ENCODE assay signal across 8 mouse cellular contexts in the genomic region with DNA sequence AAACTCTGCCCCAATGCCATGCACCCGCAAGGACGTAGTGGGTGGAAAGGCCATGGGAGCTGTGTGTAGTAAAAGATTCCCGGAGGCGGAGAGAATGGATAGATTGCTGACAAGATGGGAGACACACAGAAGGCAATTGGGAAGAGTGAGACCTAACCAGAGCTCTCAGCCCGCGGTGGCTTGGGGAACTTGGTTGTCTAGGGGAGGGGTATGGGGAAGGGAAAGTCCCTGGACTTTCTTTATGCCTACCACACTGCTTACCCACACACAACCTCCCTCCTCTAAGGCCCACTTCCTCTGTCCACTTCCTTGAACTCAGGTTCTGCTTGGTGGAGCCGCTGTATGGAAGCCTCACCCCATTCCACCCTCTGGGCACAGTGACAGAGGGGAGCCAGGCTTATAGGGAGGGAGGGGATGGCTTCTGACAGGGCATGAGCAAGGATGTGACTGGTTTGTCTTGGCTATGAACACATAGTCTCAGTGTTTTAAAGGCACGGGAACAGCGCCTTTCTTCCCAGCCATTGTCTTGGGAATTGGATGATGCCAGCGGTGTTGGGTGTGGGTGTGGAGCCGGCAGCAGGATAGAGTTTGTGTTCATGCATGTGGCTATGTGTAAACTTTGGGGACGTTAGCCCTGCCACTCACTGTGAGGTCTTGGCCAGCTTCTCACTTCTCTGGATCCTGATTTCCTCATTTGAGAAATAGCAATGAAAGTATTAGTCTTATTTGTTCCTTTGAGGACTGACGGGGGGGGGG. TPM values are rescaled to one million over a fixed set of nuclear protein-coding genes. Genes with fewer than 3 reads are reported as not detected.
A peak's percentile ranks its signal among the peaks of the same experiment; 100 is the strongest.
DNase-seq lines count a peak whose midpoint lies in the region; ATAC-seq and TF ChIP-seq lines count a peak whose summit lies in the region.

No protein-coding gene starts in this region.

- peak overlapping the region; percentile 99 for H3K27ac ChIP-seq in spleen, adult 2 months (ENCODE audit: insufficient read depth, low read length)
- H3K27ac ChIP-seq in embryonic facial prominence, embryonic 15.5 days (replicated peaks): peak overlapping the region; percentile 89
- H3K27ac ChIP-seq in intestine, embryonic 16.5 days (ENCODE audit: low read length): peak overlapping the region; percentile 94
- peak overlapping the region; percentile 98 for H3K27ac ChIP-seq in stomach, postnatal 0 days (replicated peaks)

- no peaks in the 10 kb centered on the region for H3K36me3 ChIP-seq in spleen, adult 2 months (ENCODE audit: control insufficient read depth, insufficient read depth, low read length)
- H3K36me3 ChIP-seq in embryonic facial prominence, embryonic 15.5 days: no peaks in the 10 kb centered on the region
- no peaks in the 10 kb centered on the region for H3K36me3 ChIP-seq in intestine, embryonic 16.5 days (ENCODE audit: control insufficient read depth, insufficient read depth, low read length)
- H3K36me3 ChIP-seq in stomach, postnatal 0 days (ENCODE audit: control insufficient read depth, insufficient read depth, low read length): no peaks in the 10 kb centered on the region

- TF ChIP-seq POLR2A in spleen, adult 2 months (IDR thresholded peaks at IDR 0.05; ENCODE audit: low read depth, low read length): peak; percentile 20

- H3K4me2 ChIP-seq in embryonic facial prominence, embryonic 15.5 days (replicated peaks): peak overlapping the region; percentile 82
- peak overlapping the region; percentile 93 for H3K4me2 ChIP-seq in intestine, embryonic 16.5 days (ENCODE audit: low read depth, low read length)
- peak overlapping the region; percentile 74 for H3K4me2 ChIP-seq in stomach, postnatal 0 days (replicated peaks; ENCODE audit: low read depth)

- H3K27me3 ChIP-seq in spleen, adult 2 months (ENCODE audit: control insufficient read depth, insufficient read depth, low read length): no peaks in the 10 kb centered on the region
- H3K27me3 ChIP-seq in embryonic facial prominence, embryonic 15.5 days: no peaks in the 10 kb centered on the region
- no peaks in the 10 kb centered on the region for H3K27me3 ChIP-seq in intestine, embryonic 16.5 days (replicated peaks; ENCODE audit: control insufficient read depth, insufficient read depth, low read length)
- H3K27me3 ChIP-seq in stomach, postnatal 0 days (ENCODE audit: control insufficient read depth, insufficient read depth, low read length): no peaks in the 10 kb centered on the region

- H3K9me3 ChIP-seq in embryonic facial prominence, embryonic 15.5 days (replicated peaks): no peaks in the 10 kb centered on the region
- H3K9me3 ChIP-seq in intestine, embryonic 16.5 days (ENCODE audit: control insufficient read depth, low read length): no peaks in the 10 kb centered on the region
- no peaks in the 10 kb centered on the region for H3K9me3 ChIP-seq in stomach, postnatal 0 days (ENCODE audit: control insufficient read depth, low read length)

- no peak for ATAC-seq in embryonic facial prominence, embryonic 15.5 days (ENCODE audit: insufficient number of reproducible peaks, low FRiP score, low TSS enrichment, low read depth)
- ATAC-seq in intestine, embryonic 16.5 days: no peak
- ATAC-seq in megakaryocyte, adult 5-6 weeks (ENCODE audit: poor library complexity, severe bottlenecking): peak; percentile 57
- no peak for ATAC-seq in stomach, postnatal 0 days (ENCODE audit: low FRiP score, low TSS enrichment)

- no peak for TF ChIP-seq CTCF in spleen, adult 2 months (IDR thresholded peaks at IDR 0.05; ENCODE audit: extremely low read depth, insufficient read depth, insufficient read length, insufficient replicate concordance)
- TF ChIP-seq CTCF in stomach, postnatal 0 days (IDR thresholded peaks at IDR 0.05; ENCODE audit: low read depth): no peak

- H3K4me3 ChIP-seq in spleen, adult 2 months (ENCODE audit: extremely low read depth, insufficient read depth, insufficient read length): peak overlapping the region; percentile 63; the same call in 1 of the 2 replicates
- 0 out of 2 replicates have a peak overlapping the region, but pooled peaks have one; percentile 50 for H3K4me3 ChIP-seq in embryonic facial prominence, embryonic 15.5 days (replicated peaks)
- no peak overlapping the region for H3K4me3 ChIP-seq in intestine, embryonic 16.5 days (ENCODE audit: low read length)
- H3K4me3 ChIP-seq in stomach, postnatal 0 days (ENCODE audit: low read depth, low read length): no peak overlapping the region

- H3K9ac ChIP-seq in embryonic facial prominence, embryonic 15.5 days: no peak overlapping the region
- H3K9ac ChIP-seq in intestine, embryonic 16.5 days (ENCODE audit: low read depth, low read length): peak overlapping the region; percentile 78
- peak overlapping the region; percentile 71 for H3K9ac ChIP-seq in stomach, postnatal 0 days (ENCODE audit: low read length)

- peak; percentile 67 to 69 for DNase-seq in spleen, adult 2 months (ENCODE audit: low read depth in 1 of 2, low spot score in 2 of 2)
- DNase-seq in spleen, postnatal 14 days (ENCODE audit: low spot score in 2 of 2): no peak
- DNase-seq in stomach, postnatal 0 days (ENCODE audit: low spot score): peak; percentile 52
- DNase-seq in ovary, postnatal 14 days (ENCODE audit: low spot score): no peak
- DNase-seq in right cerebral cortex, postnatal 25 days: no peak

- H3K4me1 ChIP-seq in spleen, adult 2 months (ENCODE audit: control insufficient read depth, insufficient read depth, insufficient read length): peaks cover 52% of the 10 kb centered on the region
- H3K4me1 ChIP-seq in embryonic facial prominence, embryonic 15.5 days: peaks cover 66% of the 10 kb centered on the region
- peaks cover 56% of the 10 kb centered on the region for H3K4me1 ChIP-seq in intestine, embryonic 16.5 days (ENCODE audit: control insufficient read depth, insufficient read depth, low read length)
- peaks cover 45% of the 10 kb centered on the region for H3K4me1 ChIP-seq in stomach, postnatal 0 days (replicated peaks; ENCODE audit: control insufficient read depth, insufficient read depth)

- WGBS in spleen, adult 2 months: 32% methylated on average over 13 of the region's 13 CpGs
- WGBS in embryonic facial prominence, embryonic 15.5 days: 56% methylated on average over 13 of the region's 13 CpGs
- 61% methylated on average over 13 of the region's 13 CpGs for WGBS in intestine, embryonic 16.5 days
- WGBS in stomach, postnatal 0 days: 45% methylated on average over 13 of the region's 13 CpGs

- no peak for TF ChIP-seq EP300 in stomach, postnatal 0 days (optimal IDR thresholded peaks at IDR 0.05)

RNA-seq across cellular contexts. Expression of gene Btg2, which starts 15.0 kb away (rescaled TPM):
- polyA plus RNA-seq in spleen, adult 2 months (2012; rRNA removed): 115 and 123 TPM in 2 replicates
- polyA plus RNA-seq in embryonic facial prominence, embryonic 15.5 days (2015; fragmentation: Nextera tagmentation; extraction: Ambion mirVana): 39.9 and 41.3 TPM in 2 replicates
- polyA plus RNA-seq in intestine, embryonic 16.5 days (2015; fragmentation: Nextera tagmentation; extraction: Ambion mirVana): 42.9 and 43.2 TPM in 2 replicates
- total RNA-seq in megakaryocyte, adult 5-6 weeks (2015): 68.9 and 87.3 TPM in 2 replicates
- total RNA-seq in megakaryocyte, adult 5-6 weeks (2017): 175 and 189 TPM in 2 replicates
- 85.9 and 96.8 TPM in 2 replicates for polyA plus RNA-seq in stomach, postnatal 0 days (2015; fragmentation: Nextera tagmentation; extraction: Ambion mirVana)

RNA-seq across cellular contexts. Expression of gene Chit1, which starts 17.1 kb away (rescaled TPM):
- polyA plus RNA-seq in spleen, adult 2 months (2012; rRNA removed): 0.20 TPM in 1 of 2 replicates, not detected in the other
- 0.61 and 0.67 TPM in 2 replicates for polyA plus RNA-seq in embryonic facial prominence, embryonic 15.5 days (2015; fragmentation: Nextera tagmentation; extraction: Ambion mirVana)
- not detected in 2 replicates for polyA plus RNA-seq in intestine, embryonic 16.5 days (2015; fragmentation: Nextera tagmentation; extraction: Ambion mirVana)
- total RNA-seq in megakaryocyte, adult 5-6 weeks (2015): 0.16 and 0.83 TPM in 2 replicates
- 0.07 TPM in 1 of 2 replicates, not detected in the other for total RNA-seq in megakaryocyte, adult 5-6 weeks (2017)
- 38.5 and 45.1 TPM in 2 replicates for polyA plus RNA-seq in stomach, postnatal 0 days (2015; fragmentation: Nextera tagmentation; extraction: Ambion mirVana)

RNA-seq across cellular contexts. Expression of gene Fmod, which starts 56.9 kb away (rescaled TPM):
- polyA plus RNA-seq in spleen, adult 2 months (2012; rRNA removed): 10.6 and 12.4 TPM in 2 replicates
- 22.2 and 30.8 TPM in 2 replicates for polyA plus RNA-seq in embryonic facial prominence, embryonic 15.5 days (2015; fragmentation: Nextera tagmentation; extraction: Ambion mirVana)
- 8.7 and 8.8 TPM in 2 replicates for polyA plus RNA-seq in intestine, embryonic 16.5 days (2015; fragmentation: Nextera tagmentation; extraction: Ambion mirVana)
- not detected in 2 replicates for total RNA-seq in megakaryocyte, adult 5-6 weeks (2015)
- total RNA-seq in megakaryocyte, adult 5-6 weeks (2017): not detected in 2 replicates
- polyA plus RNA-seq in stomach, postnatal 0 days (2015; fragmentation: Nextera tagmentation; extraction: Ambion mirVana): 7.9 and 9.0 TPM in 2 replicates

Comparison
In these comparisons a context has a peak if more than half of its experiments do, and no peak if none do; other contexts are left out.
1. DNase-seq: peak in spleen, adult 2 months (2 of 2) and stomach, postnatal 0 days (single experiment); none in spleen, postnatal 14 days (0 of 2), ovary, postnatal 14 days (single experiment) and right cerebral cortex, postnatal 25 days (single experiment).
2. H3K4me3 ChIP-seq: peak in spleen, adult 2 months (single experiment) and embryonic facial prominence, embryonic 15.5 days (single experiment); none in intestine, embryonic 16.5 days (single experiment) and stomach, postnatal 0 days (single experiment).
3. RNA of gene Chit1, which starts 17.1 kb away (polyA plus RNA-seq): 38.5 to 45.1 TPM in stomach, postnatal 0 days; 0.61 to 0.67 TPM in embryonic facial prominence, embryonic 15.5 days, 0.20 TPM in spleen, adult 2 months and not detected in intestine, embryonic 16.5 days; every median in the first group is over 10 times any median in the second.
4. Peak in every context shown above with its lines, with median percentiles within 50 percentile points of each other: H3K27ac ChIP-seq and H3K4me2 ChIP-seq.